In the genomic region with DNA sequence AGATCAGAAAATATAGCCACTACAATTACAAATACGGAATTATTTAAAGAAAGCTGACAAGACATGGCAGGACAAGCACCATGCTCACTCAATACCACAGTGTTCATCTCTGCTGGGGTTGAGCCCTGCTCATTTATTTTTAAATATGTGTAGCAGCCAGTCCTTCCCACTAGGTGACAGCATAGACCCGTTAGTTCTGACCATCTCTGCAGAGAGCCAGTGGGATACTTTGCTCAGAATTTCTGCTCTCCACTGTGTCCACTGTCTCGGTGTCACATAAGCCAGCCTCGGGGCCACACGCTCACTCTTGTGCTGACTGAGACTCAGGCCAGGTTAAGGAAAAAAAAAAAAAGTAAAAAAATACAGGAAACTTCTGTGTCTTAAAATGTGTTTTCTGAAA, we compare ENCODE assay signal across 8 mouse cellular contexts.
A peak's percentile ranks its signal among the peaks of the same experiment; 100 is the strongest.
DNase-seq lines count a peak whose midpoint lies in the region; ATAC-seq and TF ChIP-seq lines count a peak whose summit lies in the region.

No protein-coding gene starts in this region.

- intact Hi-C loops in heart, postnatal 14 days (cut with DNase I): loop anchor here (1.0 to 10.0 kb wide), 3 partner anchors 100 to 342 kb away; no protein-coding TSS in a partner anchor

- peak; percentile 32 to 39 for DNase-seq in CD8-positive naive resting alpha-beta T cell, adult 2 months (ENCODE audit: low read depth in 2 of 2, low spot score in 2 of 2)
- DNase-seq in Patski (ENCODE audit: low read depth, low spot score): peak; percentile 10
- peak; percentile 51 for DNase-seq in embryo, embryonic 9.5 days (ENCODE audit: extremely low spot score)
- DNase-seq in heart, postnatal 14 days: peak; percentile 35 to 75
- peak; percentile 54 to 65 for DNase-seq in kidney, postnatal 36 days
- DNase-seq in lung, postnatal 10 days: peak; percentile 72
- peak; percentile 18 for DNase-seq in retina, adult 2 months (ENCODE audit: low read depth, low spot score)
- DNase-seq in urinary bladder, adult 2 months (ENCODE audit: low spot score): no peak

- H3K27me3 ChIP-seq in Patski: no peaks in the 10 kb centered on the region

- in situ Hi-C loops in Patski (cut with MboI; ENCODE audit: low pct_unique_long_range_greater_than_20kb): loop anchor here (5.0 kb wide), 2 partner anchors 228 to 343 kb away; no protein-coding TSS in a partner anchor

- peak; percentile 89 for ATAC-seq in Patski

- TF ChIP-seq CTCF in Patski (IDR thresholded peaks at IDR 0.05): peak; percentile 91

- CTCF ChIA-PET in Patski (lab: Charles Lee): interaction anchor here (1.0 to 3.5 kb wide), 4 partner anchors 70 to 342 kb away, joined by 3 to 23 read pairs (median 4); no protein-coding TSS in a partner anchor

- POLR2A ChIA-PET in Patski (lab: Charles Lee): no interaction called here
